Mouse (Mus musculus) myocyte (in vitro differentiated cells): ENCODE results near the gene Dpp4.

Experiments used
- E2F4 ChIP-seq: IDR thresholded peaks from one replicate; pipeline ENCODE4 v1.6.1; 2011; ENCODE audit warnings: mild to moderate bottlenecking, control low read depth, moderate library complexity; ENCODE audit not compliant: insufficient read depth
- MAX ChIP-seq: IDR thresholded peaks from one replicate; pipeline ENCODE4 v1.6.1; 2011; ENCODE audit warnings: low read depth, mild to moderate bottlenecking, control low read depth
- MYOG ChIP-seq, 3 experiments: IDR thresholded peaks; one replicate each; pipeline ENCODE4 v1.6.1; 2011; ENCODE audit warnings: control low read depth in 2 of 3, low read depth in 2 of 3, mild to moderate bottlenecking in 2 of 3; ENCODE audit not compliant: insufficient read length in 2 of 3, control insufficient read depth in 1 of 3, insufficient read depth in 1 of 3
- POLR2A ChIP-seq: IDR thresholded peaks from one replicate; pipeline ENCODE4 v1.6.1; 2011; ENCODE audit warnings: low read depth, mild to moderate bottlenecking, control low read depth, moderate library complexity; ENCODE audit not compliant: insufficient read length
- POLR2AphosphoS2 ChIP-seq: IDR thresholded peaks from one replicate; pipeline ENCODE4 v1.6.1; 2011; ENCODE audit warnings: low read depth, control low read depth; ENCODE audit not compliant: insufficient read length
- USF1 ChIP-seq: IDR thresholded peaks from one replicate; pipeline ENCODE4 v1.6.1; 2011; ENCODE audit warnings: low read depth, mild to moderate bottlenecking, control low read depth, moderate library complexity

- TF ChIP-seq USF1 (no peak), E2F4 (no peak), POLR2A (no peak), MAX (no peak), MYOG (IDR thresholded peaks at IDR 0.05; ENCODE audit: control insufficient read depth in 1 of 3, insufficient read depth in 1 of 3, insufficient read length in 2 of 3, low read depth in 2 of 3) (no peak), POLR2AphosphoS2 (no peak)
These were observed 74.9 kb downstream of the Dpp4 start for GRCm38 (mm10) chr2:62337086-62337485.
